Mouse (Mus musculus): ENCODE results near the gene Hs6st3.

DNA sequence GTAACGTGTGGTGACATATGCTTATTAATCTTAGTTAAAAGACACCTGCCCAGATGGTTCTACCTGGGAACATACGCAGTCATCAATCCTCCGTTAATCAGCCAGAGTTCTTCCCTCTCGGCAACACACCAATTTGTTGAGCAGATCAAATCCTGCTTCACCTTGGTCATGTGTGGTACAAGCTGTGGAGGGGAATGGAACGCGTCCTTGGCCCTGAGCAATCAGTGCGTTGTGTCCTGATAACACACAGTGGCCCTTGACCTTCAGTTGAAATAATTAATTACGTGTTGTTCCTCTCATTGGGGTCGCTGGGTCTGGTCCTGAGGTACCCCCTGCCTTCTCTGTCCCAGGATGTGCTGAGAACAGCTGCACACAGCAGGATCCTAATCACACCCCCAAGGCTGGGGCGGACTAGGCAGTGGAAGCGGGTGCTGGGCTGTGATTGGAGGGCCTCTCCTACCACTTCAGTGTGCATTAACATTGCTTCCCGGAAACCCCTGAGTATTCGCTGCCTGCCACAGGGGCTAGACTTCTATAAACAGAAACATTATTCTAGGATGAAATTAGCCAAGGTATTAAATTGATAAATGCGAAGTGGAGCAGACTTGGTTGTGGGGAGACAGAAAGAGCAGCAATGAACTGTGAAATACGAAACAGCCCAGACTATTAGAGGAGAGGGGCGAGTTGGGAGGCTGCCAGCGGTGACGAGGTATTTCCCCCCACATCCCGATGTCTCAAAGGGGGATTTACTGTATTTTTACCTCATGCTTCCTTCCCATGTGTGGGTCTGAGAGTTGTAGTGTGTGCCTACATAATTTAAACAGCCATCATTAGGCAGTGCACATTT lies 693.2 kb downstream of the Hs6st3 start:
- TF ChIP-seq CTCF (conservative IDR thresholded peaks at IDR 0.05; ENCODE audit: insufficient read depth, insufficient read length, low read depth, low read length) (no peak), POLR2A (IDR thresholded peaks at IDR 0.05; ENCODE audit: low read depth, low read length) (no peak)

Measured in kidney, adult 2 months (tissue).